ENCODE assay signal across 31 mouse cellular contexts in the genomic region with DNA sequence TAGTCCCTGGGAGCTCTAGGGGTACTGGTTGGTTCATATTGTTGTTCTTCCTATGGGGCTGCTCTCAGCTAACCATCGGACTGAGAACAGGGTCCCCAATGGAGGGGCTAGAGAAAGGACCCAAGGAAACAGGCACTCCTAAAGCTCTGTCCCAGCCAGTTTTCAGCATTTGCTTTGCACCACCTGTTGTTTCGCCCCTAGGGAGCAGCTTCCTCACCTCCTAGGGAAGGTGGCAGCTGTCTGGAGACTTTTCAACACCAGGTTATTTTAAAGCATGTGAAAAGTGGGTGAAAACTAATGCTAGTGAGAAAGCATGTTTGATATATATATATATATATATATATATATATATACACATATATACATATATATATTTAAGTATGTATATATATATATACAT.
"Had no signal": no experiment of that assay in that cellular context is flagged by ENCODE, and none has a peak within 500 bp of the region (broad histone marks: within the 10 kb centered on the region; RNA-seq: fewer than 3 reads in every experiment).

No protein-coding gene starts in this region.

- H3K4me2 ChIP-seq: limb, embryonic 12.5 days; limb, embryonic 13.5 days; limb, embryonic 15.5 days; liver, embryonic 11.5 days; liver, embryonic 12.5 days; liver, embryonic 13.5 days; liver, embryonic 15.5 days; lung, embryonic 14.5 days; lung, embryonic 15.5 days; midbrain, embryonic 11.5 days; midbrain, embryonic 12.5 days; midbrain, embryonic 13.5 days; midbrain, embryonic 15.5 days had no signal

- DNase-seq: left cerebral cortex, postnatal 4 days; liver; liver, embryonic 13.5 days; liver, postnatal 0 days; lung, adult 18-20 months; lung, adult 2 months; lung, embryonic 14.5 days; lung, postnatal 10 days; lung, postnatal 14 days; lung, postnatal 36 days; lung, postnatal 4 days; midbrain, embryonic 14.5 days had no signal

- H3K9me3 ChIP-seq: limb, embryonic 10.5 days; limb, embryonic 12.5 days; limb, embryonic 13.5 days; limb, embryonic 15.5 days; liver, embryonic 12.5 days; liver, embryonic 13.5 days; liver, embryonic 15.5 days; lung, embryonic 15.5 days; megakaryocyte, embryonic 14.5 days; midbrain, embryonic 10.5 days; midbrain, embryonic 12.5 days; midbrain, embryonic 13.5 days; midbrain, embryonic 15.5 days had no signal

- H3K27ac ChIP-seq: left cerebral cortex, adult 2 months; limb, embryonic 10.5 days; limb, embryonic 12.5 days; limb, embryonic 13.5 days; limb, embryonic 15.5 days; liver, embryonic 12.5 days; liver, embryonic 13.5 days; liver, embryonic 14.5 days; liver, embryonic 15.5 days; lung, embryonic 15.5 days; macrophage; midbrain, embryonic 12.5 days; midbrain, embryonic 13.5 days; midbrain, embryonic 15.5 days had no signal

- ATAC-seq: liver, embryonic 12.5 days; liver, postnatal 0 days; lung, postnatal 0 days; midbrain, embryonic 13.5 days; midbrain, embryonic 15.5 days; midbrain, embryonic 16.5 days had no signal

- H3K9ac ChIP-seq: limb, embryonic 12.5 days; limb, embryonic 13.5 days; limb, embryonic 15.5 days; liver, embryonic 12.5 days; liver, embryonic 13.5 days; liver, embryonic 14.5 days; liver, embryonic 15.5 days; liver, postnatal 0 days; lung, embryonic 14.5 days; lung, embryonic 15.5 days; midbrain, embryonic 12.5 days; midbrain, embryonic 13.5 days; midbrain, embryonic 15.5 days had no signal

- H3K36me3 ChIP-seq: limb, embryonic 10.5 days; limb, embryonic 12.5 days; limb, embryonic 13.5 days; limb, embryonic 15.5 days; liver, embryonic 12.5 days; liver, embryonic 13.5 days; liver, embryonic 15.5 days; lung, embryonic 15.5 days; midbrain, embryonic 10.5 days; midbrain, embryonic 12.5 days; midbrain, embryonic 13.5 days; midbrain, embryonic 15.5 days had no signal

- H3K27me3 ChIP-seq: limb, embryonic 12.5 days; limb, embryonic 15.5 days; liver, embryonic 12.5 days; liver, embryonic 13.5 days; liver, embryonic 15.5 days; lung, embryonic 15.5 days; megakaryocyte, embryonic 14.5 days; midbrain, embryonic 12.5 days; midbrain, embryonic 13.5 days; midbrain, embryonic 15.5 days had no signal

- H3K4me3 ChIP-seq: left cerebral cortex, adult 2 months; limb, embryonic 10.5 days; limb, embryonic 12.5 days; limb, embryonic 13.5 days; limb, embryonic 15.5 days; liver, embryonic 12.5 days; liver, embryonic 13.5 days; liver, embryonic 15.5 days; lung, embryonic 15.5 days; megakaryocyte, embryonic 14.5 days; midbrain, embryonic 10.5 days; midbrain, embryonic 12.5 days; midbrain, embryonic 13.5 days; midbrain, embryonic 15.5 days had no signal
